Mouse (Mus musculus): ENCODE measurements at regions not wholly inside any gene's neighbourhood (a gene's known extent, or its start where the extent isn't known, plus 50 kb on each side); places are given as distances from the start of the nearest gene placed in this dataset.

DNA sequence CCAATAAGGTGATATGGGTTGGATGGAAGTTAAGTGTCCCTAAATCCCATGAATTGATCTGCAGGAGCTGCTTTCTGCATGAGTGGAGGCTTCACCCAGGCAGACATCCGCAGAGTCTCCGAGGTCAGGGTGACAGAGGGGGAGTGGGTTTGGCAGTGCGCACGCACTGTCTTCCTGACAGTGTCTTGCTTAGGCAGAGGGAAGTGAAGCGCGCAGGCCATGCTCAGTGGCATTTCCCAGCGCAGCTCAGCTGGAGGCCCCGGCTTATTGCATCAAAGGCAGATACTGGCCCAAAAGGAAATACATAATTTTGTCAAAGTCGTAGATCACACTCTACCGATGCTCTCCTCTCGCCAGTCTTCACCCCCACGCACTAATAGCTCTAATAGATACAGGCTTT lies 252.7 kb upstream of the Dnajc24 start:
- H3K27me3 ChIP-seq = no peaks in the 10 kb centered on the region
- WGBS = 56% methylated on average over 12 of the region's 12 CpGs
- no peaks in the 10 kb centered on the region for H3K9me3 ChIP-seq
- no peak overlapping the region for H3K4me3 ChIP-seq
- H3K4me2 ChIP-seq (replicated peaks) = no peak overlapping the region
- H3K9ac ChIP-seq = no peak overlapping the region
- H3K4me1 ChIP-seq = no peaks in the 10 kb centered on the region
- no peak overlapping the region for H3K27ac ChIP-seq
- no peak for ATAC-seq (ENCODE audit: low FRiP score, low read depth)
- no peaks in the 10 kb centered on the region for H3K36me3 ChIP-seq

DNA sequence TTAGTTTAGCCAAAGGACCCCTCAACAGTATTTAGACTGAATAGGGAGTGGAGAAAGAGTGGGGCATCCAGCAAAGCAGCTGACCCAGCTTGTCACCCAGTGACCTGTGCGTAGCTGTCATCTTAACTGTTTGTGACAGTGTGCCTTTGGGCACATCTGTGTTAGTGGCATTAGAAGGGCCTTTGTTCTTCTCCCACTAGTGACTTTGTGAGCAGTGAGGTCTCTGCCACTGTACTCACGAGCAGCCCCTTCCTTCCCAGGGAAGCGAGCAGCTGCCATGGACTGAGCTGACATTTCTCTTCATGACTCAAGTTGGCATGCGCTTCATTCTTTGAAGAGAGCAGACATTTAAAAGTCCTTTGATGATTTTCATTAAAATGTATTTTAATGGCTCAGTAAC lies 231.0 kb upstream of the Dnajc24 start:
- WGBS = 73% methylated on average over 4 of the region's 4 CpGs
- H3K9ac ChIP-seq = no peak overlapping the region
- no peaks in the 10 kb centered on the region for H3K4me1 ChIP-seq
- no peaks in the 10 kb centered on the region for H3K27me3 ChIP-seq
- H3K36me3 ChIP-seq = no peaks in the 10 kb centered on the region
- H3K4me2 ChIP-seq (replicated peaks) = no peak overlapping the region
- no peak for ATAC-seq (ENCODE audit: low FRiP score, low read depth)
- no peak overlapping the region for H3K27ac ChIP-seq
- H3K4me3 ChIP-seq = no peak overlapping the region
- no peaks in the 10 kb centered on the region for H3K9me3 ChIP-seq

DNA sequence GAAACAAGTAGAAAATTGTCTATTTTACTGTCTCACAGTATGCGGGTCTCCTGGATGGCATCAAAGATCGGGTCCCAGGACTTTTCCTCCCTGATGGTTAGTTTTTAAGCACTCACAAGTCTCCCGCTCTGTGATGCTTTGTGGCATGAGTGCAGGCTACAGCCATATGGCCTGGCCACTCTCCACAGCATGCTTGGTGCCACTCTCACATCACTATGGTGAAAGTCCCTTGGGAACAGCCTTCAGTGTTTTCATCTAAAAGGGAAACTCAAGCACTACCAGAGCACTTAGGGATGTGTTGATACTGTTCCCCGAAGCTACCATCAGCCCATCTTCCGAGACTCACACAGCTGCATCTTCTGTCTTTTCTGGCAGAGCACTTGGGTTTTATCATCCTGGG lies 227.8 kb upstream of the Dnajc24 start:
- no peak overlapping the region for H3K27ac ChIP-seq
- H3K4me2 ChIP-seq (replicated peaks) = no peak overlapping the region
- no peaks in the 10 kb centered on the region for H3K9me3 ChIP-seq
- no peaks in the 10 kb centered on the region for H3K36me3 ChIP-seq
- no peaks in the 10 kb centered on the region for H3K4me1 ChIP-seq
- no peak overlapping the region for H3K9ac ChIP-seq
- ATAC-seq (ENCODE audit: low FRiP score, low read depth) = no peak
- H3K4me3 ChIP-seq = no peak overlapping the region
- no peaks in the 10 kb centered on the region for H3K27me3 ChIP-seq
- 81% methylated on average over 5 of the region's 5 CpGs for WGBS

DNA sequence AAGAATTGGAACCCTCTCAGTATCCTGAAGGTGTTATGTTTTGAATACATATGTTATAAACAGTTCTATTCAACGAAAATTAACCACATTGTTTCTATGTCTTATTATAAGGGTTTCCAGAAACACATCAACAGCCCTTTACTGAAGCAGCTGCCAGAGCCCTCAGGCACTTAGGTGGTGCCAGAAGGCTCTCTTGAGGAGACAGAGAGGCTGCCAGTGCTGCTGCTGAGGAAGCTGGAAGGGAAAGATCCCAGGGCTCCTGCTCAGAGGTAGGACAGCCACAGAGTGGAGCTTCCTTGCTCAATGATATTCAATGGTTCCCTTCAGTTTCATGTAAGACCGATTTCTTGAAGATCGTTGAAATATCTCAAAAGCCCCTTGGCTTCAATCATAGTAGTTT lies 226.7 kb upstream of the Dnajc24 start:
- no peaks in the 10 kb centered on the region for H3K4me1 ChIP-seq
- no peak overlapping the region for H3K27ac ChIP-seq
- H3K4me2 ChIP-seq (replicated peaks) = no peak overlapping the region
- H3K36me3 ChIP-seq = no peaks in the 10 kb centered on the region
- no peaks in the 10 kb centered on the region for H3K27me3 ChIP-seq
- ATAC-seq (ENCODE audit: low FRiP score, low read depth) = no peak
- H3K4me3 ChIP-seq = no peak overlapping the region
- no peaks in the 10 kb centered on the region for H3K9me3 ChIP-seq
- H3K9ac ChIP-seq = no peak overlapping the region
- WGBS = 81% methylated on average over 3 of the region's 3 CpGs

DNA sequence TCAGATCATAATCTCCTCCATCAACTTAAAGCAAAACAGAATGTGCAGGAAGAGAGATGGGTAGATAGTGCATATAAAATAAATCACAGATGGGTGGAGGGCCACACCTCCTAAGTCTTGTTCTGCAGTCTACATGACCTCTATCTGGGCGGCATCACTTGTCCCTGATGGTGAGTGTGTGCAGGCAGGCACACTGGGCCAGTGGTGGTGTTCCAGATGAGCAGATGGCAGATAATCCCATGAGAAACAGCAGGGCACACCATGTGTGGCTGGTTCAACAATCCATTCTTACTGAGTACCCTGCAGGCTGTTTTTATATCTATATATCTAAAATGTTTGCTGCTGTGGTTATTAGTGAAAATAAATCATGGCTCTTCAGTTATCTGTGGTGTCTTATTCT lies 224.9 kb upstream of the Dnajc24 start:
- no peaks in the 10 kb centered on the region for H3K4me1 ChIP-seq
- no peaks in the 10 kb centered on the region for H3K27me3 ChIP-seq
- no peak for ATAC-seq (ENCODE audit: low FRiP score, low read depth)
- H3K36me3 ChIP-seq = no peaks in the 10 kb centered on the region
- WGBS = 81% methylated on average over 1 of the region's 1 CpGs
- H3K9me3 ChIP-seq = no peaks in the 10 kb centered on the region
- no peak overlapping the region for H3K4me2 ChIP-seq (replicated peaks)
- H3K4me3 ChIP-seq = no peak overlapping the region
- H3K27ac ChIP-seq = no peak overlapping the region
- H3K9ac ChIP-seq = no peak overlapping the region

DNA sequence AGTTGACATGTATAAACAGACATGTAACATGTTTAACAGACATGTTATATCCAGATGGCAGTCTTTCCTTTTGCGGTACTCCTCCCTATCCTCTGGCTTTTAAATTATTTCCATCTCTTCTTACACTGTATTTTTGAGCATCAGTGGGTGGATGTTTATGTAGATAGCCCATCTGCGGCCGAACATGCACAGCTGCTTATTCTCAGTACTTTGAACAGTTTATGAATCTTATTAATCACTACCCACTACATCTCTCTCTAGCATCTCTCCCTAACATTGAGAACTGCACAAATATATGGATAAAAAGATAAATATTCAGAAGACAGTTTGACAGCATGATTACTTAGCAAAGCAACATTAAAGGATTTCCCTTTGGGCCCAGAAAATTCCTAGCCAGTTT lies 212.8 kb upstream of the Dnajc24 start:
- Histone ChIP-seq H3K4me1 (no peaks in the 10 kb centered on the region), H3K4me3 (no peak overlapping the region), H3K9me3 (no peaks in the 10 kb centered on the region), H3K27me3 (no peaks in the 10 kb centered on the region), H3K9ac (no peak overlapping the region), H3K4me2 (replicated peaks) (no peak overlapping the region), H3K27ac (no peak overlapping the region), H3K36me3 (no peaks in the 10 kb centered on the region)
- ATAC-seq (ENCODE audit: low FRiP score, low read depth) = no peak
- 83% methylated on average over 3 of the region's 3 CpGs for WGBS

DNA sequence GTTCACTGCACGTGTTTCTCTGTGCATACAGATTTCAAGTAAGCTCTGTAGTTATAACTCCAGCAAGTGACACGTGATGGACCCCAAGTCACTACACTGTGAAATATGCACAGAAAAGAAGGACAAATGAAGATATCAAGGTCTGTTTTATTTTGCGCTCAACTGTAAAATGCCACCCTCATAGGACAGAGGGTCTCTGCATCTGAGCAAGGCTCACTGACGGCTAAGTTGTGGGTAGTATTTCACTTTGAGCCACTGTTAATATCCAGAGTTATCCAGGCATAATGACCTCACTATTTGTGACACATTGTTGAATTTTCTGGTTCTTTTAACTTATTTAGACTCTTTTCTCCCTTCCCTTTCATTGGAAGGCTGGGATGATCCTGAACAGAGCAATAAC lies 210.4 kb upstream of the Dnajc24 start:
- Histone ChIP-seq H3K36me3 (no peaks in the 10 kb centered on the region), H3K27ac (no peak overlapping the region), H3K4me1 (no peaks in the 10 kb centered on the region), H3K9ac (no peak overlapping the region), H3K4me2 (replicated peaks) (no peak overlapping the region), H3K9me3 (no peaks in the 10 kb centered on the region), H3K27me3 (no peaks in the 10 kb centered on the region), H3K4me3 (no peak overlapping the region)
- WGBS = 74% methylated on average over 4 of the region's 4 CpGs
- no peak for ATAC-seq (ENCODE audit: low FRiP score, low read depth)

DNA sequence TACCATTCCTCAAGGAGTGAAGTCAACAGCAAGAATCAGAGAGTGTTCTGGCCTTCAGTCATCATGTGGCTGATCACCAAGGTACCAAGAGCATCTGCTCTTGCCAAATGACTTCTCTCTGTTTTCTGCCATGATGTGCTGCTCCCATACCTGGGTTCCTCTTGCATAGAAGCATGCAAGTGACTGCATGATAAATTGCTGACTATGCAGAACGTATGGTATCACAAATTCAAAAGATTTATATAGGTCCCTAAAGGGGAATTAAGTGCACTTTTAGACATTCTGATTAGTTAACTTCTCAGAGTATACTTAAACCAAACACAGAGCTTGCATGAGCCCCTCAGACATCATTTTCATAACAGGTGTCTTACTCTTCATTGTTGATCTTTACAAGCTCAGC lies 207.4 kb upstream of the Dnajc24 start:
- Histone ChIP-seq H3K4me2 (replicated peaks) (no peak overlapping the region), H3K4me3 (no peak overlapping the region), H3K27me3 (no peaks in the 10 kb centered on the region), H3K36me3 (no peaks in the 10 kb centered on the region), H3K9ac (no peak overlapping the region), H3K9me3 (no peaks in the 10 kb centered on the region), H3K27ac (no peak overlapping the region), H3K4me1 (no peaks in the 10 kb centered on the region)
- no peak for ATAC-seq (ENCODE audit: low FRiP score, low read depth)
- 69% methylated on average over 1 of the region's 1 CpGs for WGBS

DNA sequence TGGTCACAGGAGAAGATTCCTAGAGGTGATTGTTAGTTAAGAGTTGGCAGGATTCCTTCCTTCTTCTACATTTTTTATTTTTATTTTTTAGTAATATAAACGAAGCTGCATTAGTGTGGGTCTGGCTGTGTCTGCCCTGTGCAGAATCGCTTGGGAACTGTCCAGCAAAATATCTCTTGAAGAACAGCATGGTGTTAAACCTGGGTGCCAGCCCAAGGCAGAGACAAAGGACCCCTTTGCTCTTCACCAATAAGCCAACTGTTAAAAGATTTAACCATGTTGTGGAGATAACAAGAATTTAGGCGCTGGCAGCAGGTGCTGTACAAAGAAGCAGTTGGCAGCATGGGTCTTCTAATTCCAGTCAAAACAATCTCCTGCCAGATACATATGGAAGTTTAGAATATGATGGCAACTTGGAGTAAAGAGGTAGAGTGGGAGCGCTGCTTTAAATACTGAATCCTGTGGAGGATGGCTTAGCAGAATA lies 205.5 kb upstream of the Dnajc24 start:
- no peaks in the 10 kb centered on the region for H3K36me3 ChIP-seq
- H3K4me1 ChIP-seq = no peaks in the 10 kb centered on the region
- ATAC-seq (ENCODE audit: low FRiP score, low read depth) = no peak
- H3K4me2 ChIP-seq (replicated peaks) = no peak overlapping the region
- H3K9me3 ChIP-seq = no peaks in the 10 kb centered on the region
- WGBS = 76% methylated on average over 4 of the region's 4 CpGs
- no peak overlapping the region for H3K27ac ChIP-seq
- no peak overlapping the region for H3K4me3 ChIP-seq
- H3K27me3 ChIP-seq = no peaks in the 10 kb centered on the region
- no peak overlapping the region for H3K9ac ChIP-seq

DNA sequence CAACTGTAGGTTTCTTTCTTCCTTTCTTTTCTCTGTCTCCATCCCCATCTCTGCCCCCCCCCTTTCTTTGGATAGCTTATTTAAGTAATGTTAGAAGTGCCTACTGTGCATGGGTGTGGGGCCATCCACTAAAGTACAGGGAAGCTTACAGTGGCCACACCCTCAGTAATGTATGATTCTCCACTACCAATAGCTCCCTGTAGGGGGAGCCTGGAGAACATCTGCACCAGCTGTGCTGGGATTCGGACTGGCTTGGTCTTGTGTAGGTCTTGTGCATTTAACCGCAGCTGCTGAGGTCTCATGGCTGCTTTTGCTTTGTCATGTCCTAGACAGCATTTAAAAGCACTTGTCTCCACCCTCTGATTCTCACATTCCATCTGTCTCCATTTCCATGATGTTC lies 196.8 kb upstream of the Dnajc24 start:
- Histone ChIP-seq H3K4me2 (replicated peaks) (no peak overlapping the region), H3K4me1 (no peaks in the 10 kb centered on the region), H3K4me3 (no peak overlapping the region), H3K9ac (no peak overlapping the region), H3K36me3 (no peaks in the 10 kb centered on the region), H3K9me3 (peaks cover 6% of the 10 kb centered on the region), H3K27ac (no peak overlapping the region), H3K27me3 (peaks cover 8% of the 10 kb centered on the region)
- ATAC-seq (ENCODE audit: low FRiP score, low read depth) = no peak
- 93% methylated on average over 2 of the region's 2 CpGs for WGBS

DNA sequence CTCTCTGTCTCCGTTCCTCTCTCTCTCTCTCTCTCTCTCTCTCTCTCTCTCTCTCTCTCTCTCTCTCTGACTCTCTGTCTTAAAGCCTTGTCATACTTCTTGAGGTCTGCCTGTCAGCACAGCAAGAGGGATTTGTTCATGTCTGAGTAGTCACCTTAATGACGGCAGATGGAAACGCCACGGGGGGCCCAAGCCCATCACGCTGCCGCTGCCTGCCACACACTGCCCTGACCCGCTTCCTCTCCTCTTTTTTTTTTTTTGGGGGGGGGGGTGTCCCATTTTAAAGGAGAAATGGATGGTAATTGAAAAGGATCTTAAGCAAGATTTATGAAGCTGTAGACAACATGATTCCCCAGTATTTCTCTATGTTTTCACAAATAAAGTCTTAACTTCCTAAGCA lies 191.8 kb upstream of the Dnajc24 start:
- H3K9me3 ChIP-seq = peaks cover 3% of the 10 kb centered on the region
- 11% methylated on average over 7 of the region's 7 CpGs for WGBS
- H3K4me2 ChIP-seq (replicated peaks) = peak overlapping the region; percentile 70
- H3K27ac ChIP-seq = no peak overlapping the region
- peaks cover 38% of the 10 kb centered on the region for H3K27me3 ChIP-seq
- no peak overlapping the region for H3K9ac ChIP-seq
- peak overlapping the region; percentile 39; the same call in 1 of the 2 replicates for H3K4me3 ChIP-seq
- H3K36me3 ChIP-seq = no peaks in the 10 kb centered on the region
- 0 out of 2 replicates have a peak, but pooled peaks cover 7% of the 10 kb centered on the region for H3K4me1 ChIP-seq
- no peak for ATAC-seq (ENCODE audit: low FRiP score, low read depth)

DNA sequence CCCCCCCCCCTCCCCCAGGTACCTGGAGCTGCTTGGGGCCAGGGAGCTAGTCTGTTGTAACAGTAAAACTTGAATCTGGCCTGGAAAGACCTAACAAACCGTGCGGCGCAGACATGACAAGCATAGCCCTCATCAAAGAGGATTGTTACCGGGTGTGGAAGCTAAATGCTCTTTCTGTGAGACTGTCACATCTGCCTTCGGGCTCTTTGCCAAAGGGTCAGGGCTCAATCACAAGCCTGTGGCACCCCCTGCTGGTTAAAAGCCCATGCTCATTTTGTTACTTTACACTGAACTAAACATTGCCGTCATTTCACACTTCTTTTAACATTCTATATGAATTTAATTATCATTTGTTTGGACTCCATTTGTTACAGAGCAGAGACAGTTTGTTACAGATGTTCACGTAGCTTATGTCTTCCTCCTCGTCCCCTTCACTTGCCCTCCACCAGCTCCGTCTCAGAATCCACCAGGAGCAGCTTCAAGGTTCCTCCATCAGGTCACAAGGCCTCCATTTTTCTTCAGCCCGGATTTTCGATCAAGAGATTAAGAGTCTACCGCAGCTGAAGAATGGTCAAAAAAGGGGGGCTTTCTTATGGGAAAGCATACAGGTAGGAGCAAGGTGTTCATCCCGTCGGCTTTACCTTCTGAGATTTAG lies 191.1 kb upstream of the Dnajc24 start:
- peaks cover 38% of the 10 kb centered on the region for H3K27me3 ChIP-seq
- H3K4me2 ChIP-seq (replicated peaks) = peak overlapping the region; percentile 70
- H3K36me3 ChIP-seq = no peaks in the 10 kb centered on the region
- peak overlapping the region; percentile 39 for H3K4me3 ChIP-seq
- ATAC-seq (ENCODE audit: low FRiP score, low read depth) = peak; percentile 75
- H3K9me3 ChIP-seq = no peaks in the 10 kb centered on the region
- 0 out of 2 replicates have a peak, but pooled peaks cover 7% of the 10 kb centered on the region for H3K4me1 ChIP-seq
- WGBS = 11% methylated on average over 14 of the region's 14 CpGs
- peak overlapping the region; percentile 50; the same call in 1 of the 2 replicates for H3K9ac ChIP-seq
- H3K27ac ChIP-seq = no peak overlapping the region

DNA sequence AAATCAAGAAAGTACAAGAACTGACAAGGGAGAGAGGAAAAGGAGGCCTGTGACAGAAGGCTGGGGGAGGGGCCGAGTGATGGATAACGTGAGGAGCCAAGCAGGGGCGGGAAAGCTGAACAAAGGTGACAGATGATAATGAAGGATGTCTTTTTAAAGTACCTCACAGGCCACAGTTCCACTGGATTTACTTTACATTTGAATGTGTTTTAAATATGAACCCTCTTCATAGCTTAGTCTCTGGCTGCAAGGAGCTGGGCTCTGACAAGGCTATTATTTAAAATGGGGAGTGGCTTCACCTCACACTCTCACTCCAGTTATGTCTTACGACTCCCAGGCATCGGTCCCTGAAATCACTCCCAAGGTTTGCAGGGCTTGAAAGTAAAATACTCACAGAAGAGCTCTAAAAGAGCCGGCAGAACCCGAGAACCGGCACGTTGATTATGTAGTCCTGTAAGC lies 190.6 kb upstream of the Dnajc24 start:
- Histone ChIP-seq H3K27me3 (peaks cover 38% of the 10 kb centered on the region), H3K27ac (no peak overlapping the region), H3K4me3 (peak overlapping the region; percentile 39), H3K4me2 (replicated peaks) (peak overlapping the region; percentile 70), H3K9me3 (no peaks in the 10 kb centered on the region), H3K36me3 (no peaks in the 10 kb centered on the region), H3K9ac (peak overlapping the region; percentile 50), H3K4me1 (0 out of 2 replicates have a peak, but pooled peaks cover 7% of the 10 kb centered on the region)
- WGBS = 3% methylated on average over 9 of the region's 9 CpGs
- peak; percentile 57 for ATAC-seq (ENCODE audit: low FRiP score, low read depth)
